Mouse (Mus musculus) hindlimb bud, embryonic 11.5 days (tissue): ENCODE data around the gene Cbwd1.
"Not testable (repeated sequence)": the region's sequence is repeated elsewhere in the genome, so short reads cannot be mapped to it uniquely, and the experiment has no call there.

Experiments
- DNase-seq: peaks from one replicate; pipeline ENCODE4 v3.0.0-alpha.2; 2012; ENCODE audit warnings: low read depth, low spot score; ENCODE audit errors: extremely low spot score

Gene Cbwd1

DNA sequence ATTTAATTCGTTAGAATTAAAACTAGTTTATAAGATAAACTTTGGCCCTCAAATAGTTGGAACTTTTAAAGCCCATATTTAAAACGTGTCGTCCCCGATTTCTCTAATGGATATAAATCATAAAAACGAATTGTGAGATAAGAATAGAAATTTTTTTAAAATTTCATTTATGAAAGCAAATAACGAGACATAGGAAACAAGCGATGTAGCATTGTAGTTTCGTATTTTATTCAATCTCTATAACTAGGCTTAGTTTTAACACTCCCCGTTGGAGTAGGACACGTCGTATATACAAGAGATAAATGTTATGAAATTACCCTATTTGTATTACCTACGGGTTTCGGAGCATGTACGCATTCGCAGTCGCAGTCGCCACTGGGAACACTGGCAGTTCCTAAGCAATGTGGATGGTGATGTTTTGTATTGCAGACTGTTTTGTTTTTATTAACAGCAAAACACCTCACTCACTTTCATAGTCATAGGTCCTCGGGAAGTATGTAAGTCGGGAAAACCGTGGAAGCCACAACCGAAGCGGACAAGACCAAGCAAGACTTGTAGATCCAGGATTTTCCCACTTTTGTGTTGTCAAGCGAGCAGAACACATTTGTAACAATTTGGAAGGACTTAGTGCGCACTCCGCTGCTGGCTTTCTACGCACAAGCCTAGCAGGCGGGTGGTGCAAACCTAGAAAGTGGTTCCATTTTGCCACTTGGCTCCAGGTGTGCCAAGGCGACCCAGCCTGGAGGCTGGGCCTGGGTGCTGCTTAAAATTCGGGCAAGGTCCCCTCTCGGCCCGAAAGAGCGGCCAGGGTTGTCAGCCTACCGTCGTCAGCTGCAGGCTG, 62.5 kb downstream of the Cbwd1 start:
- no peak for DNase-seq

DNA sequence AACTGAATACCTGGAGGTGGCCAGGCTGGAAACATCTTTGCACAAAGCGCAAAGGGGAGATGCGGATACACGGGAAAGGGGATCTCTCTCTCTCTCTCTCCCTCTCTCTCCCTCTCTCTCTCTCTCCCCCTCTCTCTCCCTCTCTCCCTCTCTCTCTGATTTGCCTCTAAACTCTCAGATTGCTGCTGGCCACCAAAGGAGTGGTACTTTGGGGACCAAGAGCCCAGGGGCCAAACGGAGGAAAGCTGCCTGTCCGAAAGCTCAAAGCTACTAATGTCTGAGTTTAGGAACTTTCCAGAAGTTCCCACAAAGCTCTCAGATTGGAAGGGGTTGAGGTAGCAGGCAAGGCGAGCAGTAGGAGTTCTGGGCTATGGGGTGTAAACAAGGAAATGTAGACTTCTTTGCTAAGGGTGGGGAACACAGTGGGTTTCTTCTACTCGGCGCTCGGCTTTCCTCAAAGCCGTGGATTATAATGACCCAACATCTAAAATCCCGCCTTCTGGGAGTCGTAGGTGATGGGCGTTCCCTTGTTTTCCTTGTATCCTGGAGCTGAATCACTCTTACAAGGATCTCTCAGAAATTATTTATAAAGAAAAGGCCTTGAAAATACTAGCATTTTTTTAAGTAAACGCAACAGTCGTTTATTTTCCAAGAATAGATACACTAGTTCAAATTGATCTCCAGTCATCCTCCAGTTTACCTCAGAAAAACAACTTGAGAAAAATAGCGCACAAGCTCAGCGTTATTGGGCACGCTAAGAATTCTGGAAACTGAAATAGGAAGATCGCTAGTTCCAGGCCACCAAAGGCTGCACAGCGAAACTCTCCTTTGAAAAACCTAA, 63.3 kb downstream of the Cbwd1 start:
- DNase-seq: no peak

DNA sequence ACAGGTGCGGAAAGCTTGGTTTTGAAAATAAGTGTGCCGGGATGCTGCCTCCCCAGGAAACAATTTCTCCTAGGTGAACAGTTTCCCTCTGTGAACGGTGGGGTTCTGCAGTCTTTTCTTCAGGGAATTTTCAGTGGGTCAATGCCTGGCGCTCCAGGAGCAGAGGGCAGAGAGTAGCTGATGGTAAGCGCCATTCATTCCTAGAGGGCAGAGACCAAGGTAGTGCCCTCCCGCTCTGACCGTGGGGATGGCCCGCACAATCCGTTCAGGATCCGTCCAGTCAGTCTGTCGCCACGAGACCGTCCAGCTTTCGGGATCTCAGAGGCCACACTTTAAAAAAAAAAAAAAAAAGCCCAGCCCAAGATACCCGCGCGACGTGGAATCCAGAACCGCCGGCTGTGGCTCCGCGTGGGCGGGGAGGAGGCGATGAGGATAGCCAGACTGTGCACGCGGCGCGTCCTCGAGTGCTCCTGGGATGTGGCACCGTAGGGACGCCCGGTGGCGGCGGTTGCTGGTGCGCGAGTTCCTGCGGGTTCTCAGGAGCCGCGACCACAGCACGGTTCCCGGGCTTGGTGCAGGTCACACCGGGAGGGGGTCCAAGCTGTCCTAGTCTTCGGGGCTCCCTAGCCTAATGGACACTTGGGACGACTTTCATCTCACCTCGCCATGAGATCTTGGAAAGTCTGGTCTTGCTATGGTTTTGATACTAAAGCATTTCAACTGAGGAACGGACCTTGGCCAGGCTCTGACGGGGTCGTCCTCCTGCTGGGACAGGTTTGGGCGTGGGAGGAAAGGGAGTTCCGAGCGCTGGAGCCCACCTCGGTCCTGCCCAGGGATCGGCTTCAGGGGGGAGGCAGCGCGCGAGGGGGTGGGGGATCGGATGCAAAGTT, 64.2 kb downstream of the Cbwd1 start:
- no peak for DNase-seq

DNA sequence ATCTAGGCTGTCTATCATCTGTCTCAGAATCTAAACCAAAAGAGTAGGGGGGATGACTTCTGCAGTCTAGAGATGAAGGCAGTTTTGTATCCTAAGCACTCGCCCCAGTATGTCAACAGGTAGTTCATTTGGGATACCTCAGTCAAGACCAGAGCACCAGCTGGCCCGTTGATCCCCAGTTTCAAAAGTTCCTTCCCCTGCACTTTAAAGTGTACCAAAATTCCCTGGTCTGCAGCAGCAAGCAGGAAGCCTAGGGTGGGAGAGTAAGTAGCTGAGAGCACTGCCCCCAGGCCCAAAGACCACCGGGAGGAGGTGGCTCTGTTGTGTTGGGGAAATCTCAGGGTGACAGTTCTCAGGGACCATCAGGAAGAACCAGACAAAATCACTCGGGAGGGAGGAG, 64.9 kb downstream of the Cbwd1 start:
- DNase-seq: no peak

DNA sequence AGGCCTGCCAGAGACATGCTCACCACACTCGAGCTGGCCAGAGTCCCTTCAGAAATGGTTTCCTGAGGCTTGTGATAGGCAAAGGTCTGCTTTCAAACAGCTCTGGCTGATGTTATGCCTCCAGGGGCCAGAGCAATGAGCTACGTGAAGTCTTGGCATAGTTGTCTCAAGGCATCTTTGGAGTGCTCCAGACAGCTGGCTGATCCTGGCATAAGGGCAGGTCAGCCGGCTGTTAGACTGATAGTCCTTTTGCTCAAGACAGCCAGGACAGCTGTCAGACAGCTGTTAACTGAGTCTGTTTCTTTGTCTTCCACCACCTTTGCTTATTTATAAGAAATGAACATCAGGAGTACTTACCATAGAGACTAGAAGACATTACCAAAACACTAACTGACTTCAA, 74.5 kb downstream of the Cbwd1 start:
- no peak for DNase-seq

DNA sequence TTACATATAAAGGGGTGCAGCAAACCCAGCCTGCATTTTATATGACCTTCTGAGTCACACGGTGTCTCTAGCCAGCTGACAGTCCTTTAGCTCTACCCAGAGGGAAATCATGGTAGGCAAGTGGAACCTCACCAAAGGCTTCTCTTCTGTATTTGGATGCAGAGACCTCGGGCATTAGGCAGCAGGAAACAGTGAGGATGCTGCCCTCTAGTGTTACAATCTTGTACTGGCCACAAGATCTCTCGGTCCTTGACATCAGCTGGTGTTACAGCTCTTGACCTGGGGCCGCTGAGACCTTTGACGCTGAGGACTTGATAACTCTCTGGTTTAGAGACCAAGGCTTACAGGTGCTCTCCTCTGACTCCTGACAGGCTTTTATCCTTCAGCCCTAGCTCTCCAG, 75.9 kb downstream of the Cbwd1 start:
- no peak for DNase-seq

DNA sequence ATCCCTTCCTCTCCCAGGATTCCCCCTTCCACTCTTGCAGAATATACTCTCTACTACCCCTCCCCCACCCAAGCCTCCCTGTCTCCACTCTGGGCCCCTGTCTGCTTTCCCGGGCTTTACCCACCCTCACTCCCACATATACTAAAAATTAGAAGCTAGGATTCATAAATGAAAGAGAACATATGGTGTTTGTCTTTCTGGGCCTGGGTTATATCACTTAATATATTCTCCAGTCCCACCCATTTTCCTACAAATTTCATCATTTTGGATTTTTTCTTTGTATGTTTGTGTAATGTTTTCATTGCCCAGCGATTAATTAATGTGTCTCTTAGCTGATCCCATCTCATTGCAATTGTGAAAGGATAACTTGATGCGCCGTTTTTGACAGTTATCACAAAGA, 80.2 kb downstream of the Cbwd1 start:
- no peak for DNase-seq

DNA sequence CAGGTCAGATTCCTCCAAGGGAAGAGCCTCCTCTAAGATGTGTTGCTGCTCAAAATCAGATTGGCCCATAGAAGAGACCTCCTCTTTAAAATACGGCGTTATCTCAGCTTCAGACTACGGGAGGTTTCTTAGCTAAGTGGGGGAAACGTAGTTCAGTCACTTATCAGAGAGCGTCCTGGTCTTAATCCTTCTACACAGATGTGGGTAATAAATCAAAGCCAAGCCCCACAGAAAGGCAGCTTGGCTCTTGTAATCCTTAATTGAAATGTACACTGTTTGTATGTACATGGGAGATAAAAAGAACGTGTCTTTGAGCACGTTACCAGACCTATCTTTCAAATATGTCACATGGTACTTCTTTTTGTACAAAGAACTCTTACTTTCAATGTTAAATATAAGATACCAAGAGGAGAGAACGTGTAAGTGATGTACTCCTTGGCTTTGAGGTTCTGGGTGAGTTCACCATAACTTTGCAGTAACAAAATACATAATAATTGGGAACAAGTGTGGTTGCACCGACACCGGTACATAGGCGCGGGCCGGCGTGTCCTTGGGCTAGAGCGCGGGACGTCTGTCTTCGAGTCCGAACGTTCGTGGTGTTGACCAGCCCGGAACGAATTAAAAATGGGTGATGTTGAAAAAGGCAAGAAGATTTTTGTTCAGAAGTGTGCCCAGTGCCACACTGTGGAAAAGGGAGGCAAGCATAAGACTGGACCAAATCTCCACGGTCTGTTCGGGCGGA, 86.1 kb downstream of the Cbwd1 start, which contains the start of gene Gm10053:
Gm10053 (plus strand) TSS at position 558 of the 742 bp plus-strand sequence.
- not testable (repeated sequence) for DNase-seq

DNA sequence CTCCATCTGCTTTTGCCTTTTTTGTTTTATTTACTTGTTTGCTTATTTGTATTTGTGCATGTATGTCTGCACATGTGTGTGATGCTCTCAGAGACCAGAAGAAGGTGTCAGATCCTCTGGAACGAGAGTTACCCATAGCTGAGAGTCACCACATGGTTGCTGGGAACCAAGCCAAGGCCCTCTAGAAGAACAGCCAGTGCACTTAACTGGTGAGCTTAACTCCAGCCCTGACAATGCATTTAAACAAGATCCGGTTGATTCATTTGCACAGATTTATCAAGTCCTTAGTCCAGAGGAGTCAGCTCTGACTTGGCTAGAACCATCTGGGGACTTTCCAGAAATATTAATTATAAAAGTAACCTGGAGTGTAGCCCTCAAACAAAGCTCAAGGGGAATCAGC, 87.5 kb downstream of the Cbwd1 start:
- DNase-seq: no peak

DNA sequence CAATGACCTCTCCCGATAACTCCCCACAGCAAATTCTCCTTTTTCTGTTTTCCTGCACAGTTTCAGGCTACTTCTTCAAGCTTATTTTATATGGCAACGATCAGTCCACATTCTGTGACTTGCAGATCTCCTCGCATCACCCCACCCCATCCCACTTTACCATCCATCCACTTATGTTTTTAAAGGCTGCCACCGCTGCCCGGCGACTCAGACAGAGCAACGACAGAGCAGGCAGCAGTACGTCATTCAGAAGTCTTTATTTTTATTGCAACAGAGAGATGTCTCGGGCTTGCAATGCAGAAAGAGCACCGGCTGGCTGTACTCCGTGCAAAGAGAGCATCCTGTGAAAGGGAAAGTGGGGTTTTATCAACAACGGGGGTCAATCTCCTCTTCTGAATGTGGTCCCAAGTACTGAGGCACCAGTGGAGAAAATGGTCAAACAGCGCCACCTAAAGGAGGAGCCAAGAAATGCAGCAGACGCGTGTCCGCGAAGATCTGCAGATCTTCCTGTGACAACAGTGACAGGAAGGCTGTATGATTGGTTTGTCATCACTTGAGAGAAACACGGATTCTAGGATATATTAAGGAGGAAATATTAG, 90.3 kb downstream of the Cbwd1 start:
- peak; percentile 66 for DNase-seq
